Mouse (Mus musculus) embryonic facial prominence, embryonic 14.5 days (tissue): ENCODE results near the gene Ap1m2. TPM values are rescaled to one million over a fixed set of nuclear protein-coding genes. Genes with fewer than 3 reads are reported as not detected.
"Not testable (repeated sequence)": the region's sequence is repeated elsewhere in the genome, so short reads cannot be mapped to it uniquely, and the experiment has no call there.

Experiments used
- ATAC-seq: fragments of 200-750 bp; cut with Nextera tagmentation; 2 replicates; pipeline ENCODE4 v1.8.0; 2017; ENCODE audit warnings: low read depth, moderate number of reproducible peaks, moderate TSS enrichment
- DNase-seq: peaks from one replicate; pipeline ENCODE4 v3.0.0-alpha.2; 2015; ENCODE audit warnings: low spot score
- H3K27ac ChIP-seq: fragments of 300-500 bp; sonication (generic); replicated peaks from 2 replicates; pipeline ENCODE4 v1.5.1; 2014; ENCODE audit warnings: low read depth, mild to moderate bottlenecking, low read length, moderate library complexity
- H3K27me3 ChIP-seq: fragments of 300-500 bp; sonication (generic); replicated peaks from 2 replicates; pipeline ENCODE4 v1.6.1; 2014; ENCODE audit warnings: low read length; ENCODE audit not compliant: control insufficient read depth, insufficient read depth
- H3K36me3 ChIP-seq: fragments of 300-500 bp; sonication (generic); 2 replicates; pipeline ENCODE4 v1.6.1; 2014; ENCODE audit warnings: low read length, mixed read lengths; ENCODE audit not compliant: control insufficient read depth, insufficient read depth
- H3K4me1 ChIP-seq: fragments of 300-500 bp; sonication (generic); 2 replicates; pipeline ENCODE4 v1.6.1; 2014; ENCODE audit warnings: antibody characterized with exemption, low read length; ENCODE audit not compliant: control insufficient read depth, insufficient read depth
- H3K4me2 ChIP-seq: fragments of 300-500 bp; sonication (generic); 2 replicates; pipeline ENCODE4 v1.6.1; 2014; ENCODE audit warnings: low read depth, mild to moderate bottlenecking, low read length, moderate library complexity, mixed read lengths
- H3K4me3 ChIP-seq: fragments of 300-500 bp; sonication (generic); 2 replicates; pipeline ENCODE4 v1.5.1; 2014; ENCODE audit warnings: low read depth, mild to moderate bottlenecking, low read length
- H3K9ac ChIP-seq: fragments of 300-500 bp; sonication (generic); 2 replicates; pipeline ENCODE4 v1.6.1; 2014; ENCODE audit warnings: low read depth, mild to moderate bottlenecking, low read length, moderate library complexity, mixed read lengths
- H3K9me3 ChIP-seq: fragments of 300-500 bp; sonication (generic); 2 replicates; pipeline ENCODE4 v1.6.1; 2016; ENCODE audit warnings: low read length; ENCODE audit not compliant: control insufficient read depth
- WGBS: fragments of 180-500 bp; shearing (Covaris S2); extraction: QIAGEN DNeasy Blood & Tissue Kit; methylation state at CpG from one replicate; pipeline ENCODE4 v1.1.7; 2014; 5-methylcytosine and 5-hydroxymethylcytosine counted together
- polyA plus RNA-seq: library from polyadenylated mRNA; unstranded; fragments of >200 nt; fragmentation: Nextera tagmentation; extraction: Ambion mirVana; gene quantifications from 2 replicates; pipeline ENCODE4 v1.2.1, GENCODE M21; 2014

Ap1m2 gene
- polyA plus RNA-seq, 1 experiment from 2014 or later: 20.8 TPM

DNA sequence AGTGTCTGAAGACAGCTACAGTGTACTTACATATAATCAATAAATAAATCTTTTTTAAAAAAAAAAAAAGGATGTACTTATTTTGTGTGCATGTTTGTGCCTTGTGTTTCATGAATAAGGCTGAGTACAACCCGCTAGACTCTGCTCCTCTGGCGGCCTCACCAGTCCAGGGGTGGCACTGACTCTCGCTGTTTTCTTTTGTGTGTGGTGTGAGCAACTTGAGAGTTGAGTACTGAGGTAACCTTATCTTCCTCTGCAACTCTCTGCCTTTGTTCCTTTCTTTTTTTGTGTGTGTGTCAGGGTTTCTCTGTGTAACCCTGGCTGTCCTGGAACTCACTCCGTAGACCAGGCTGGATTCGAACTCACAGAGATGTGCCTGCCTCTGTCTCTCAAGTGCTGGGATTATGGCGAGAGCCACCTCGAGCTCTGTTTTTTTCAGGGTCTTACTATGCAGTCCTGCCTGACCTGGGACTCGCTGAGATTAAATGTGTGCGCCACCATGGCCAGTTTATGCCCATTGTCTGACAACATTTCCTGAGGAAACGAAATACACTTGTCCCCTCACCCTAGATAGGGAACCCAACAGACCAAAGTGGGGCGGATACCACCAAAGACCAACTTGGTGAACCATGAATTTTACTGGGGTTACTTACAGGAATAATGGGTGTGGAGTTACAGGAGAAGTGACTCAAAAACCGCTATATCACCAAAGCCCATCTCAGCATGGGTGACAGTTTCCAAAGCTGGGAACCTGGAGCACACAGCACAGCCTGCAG lies 19.4 kb upstream of the Ap1m2 start:
- Histone ChIP-seq H3K4me1 (peaks cover 11% of the 10 kb centered on the region), H3K9me3 (no peaks in the 10 kb centered on the region), H3K27ac (peak overlapping the region; percentile 40; the same call in 1 of the 2 replicates), H3K4me3 (no peak overlapping the region), H3K36me3 (no peaks in the 10 kb centered on the region), H3K27me3 (no peaks in the 10 kb centered on the region), H3K9ac (no peak overlapping the region; the same call in 1 of the 2 replicates), H3K4me2 (no peak overlapping the region)
- WGBS: 87% methylated on average over 12 of the region's 12 CpGs
- ATAC-seq (no peak), DNase-seq (no peak)

DNA sequence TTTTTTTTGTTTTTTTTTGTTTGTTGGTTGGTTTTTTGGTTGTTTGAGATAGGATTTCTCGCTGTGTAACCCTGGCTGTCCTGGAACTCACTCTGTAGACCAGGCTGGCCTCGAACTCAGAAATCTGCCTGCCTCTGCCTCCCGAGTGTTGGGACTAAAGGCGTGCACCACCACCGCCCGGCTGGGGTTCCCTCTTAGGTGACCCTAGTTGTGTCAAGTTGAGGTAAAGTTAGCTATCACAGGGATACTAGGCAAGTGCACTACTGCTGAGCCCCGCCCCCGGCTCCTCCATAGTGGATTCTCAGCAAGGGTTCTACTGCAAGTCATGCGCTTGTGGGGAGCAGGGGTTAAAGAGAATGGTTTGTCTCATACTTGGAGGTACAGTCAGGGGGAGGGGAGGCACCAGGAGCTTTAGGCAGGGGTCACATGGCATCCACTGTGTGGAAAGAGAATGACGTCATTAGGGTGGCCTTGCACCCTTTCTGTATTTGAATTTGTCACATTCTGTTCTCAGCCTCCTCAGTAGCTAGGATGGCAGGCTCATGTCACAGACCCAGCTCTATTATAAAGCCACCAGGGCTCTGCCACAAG lies 17.7 kb upstream of the Ap1m2 start:
- 94% methylated on average over 10 of the region's 10 CpGs for WGBS
- H3K36me3 ChIP-seq: no peaks in the 10 kb centered on the region
- H3K4me1 ChIP-seq: peaks cover 11% of the 10 kb centered on the region
- no peaks in the 10 kb centered on the region for H3K9me3 ChIP-seq
- DNase-seq (no peak), ATAC-seq (no peak)
- H3K27me3 ChIP-seq: no peaks in the 10 kb centered on the region
- no peak overlapping the region for H3K4me2 ChIP-seq
- H3K9ac ChIP-seq: no peak overlapping the region
- no peak overlapping the region for H3K27ac ChIP-seq
- H3K4me3 ChIP-seq: no peak overlapping the region

DNA sequence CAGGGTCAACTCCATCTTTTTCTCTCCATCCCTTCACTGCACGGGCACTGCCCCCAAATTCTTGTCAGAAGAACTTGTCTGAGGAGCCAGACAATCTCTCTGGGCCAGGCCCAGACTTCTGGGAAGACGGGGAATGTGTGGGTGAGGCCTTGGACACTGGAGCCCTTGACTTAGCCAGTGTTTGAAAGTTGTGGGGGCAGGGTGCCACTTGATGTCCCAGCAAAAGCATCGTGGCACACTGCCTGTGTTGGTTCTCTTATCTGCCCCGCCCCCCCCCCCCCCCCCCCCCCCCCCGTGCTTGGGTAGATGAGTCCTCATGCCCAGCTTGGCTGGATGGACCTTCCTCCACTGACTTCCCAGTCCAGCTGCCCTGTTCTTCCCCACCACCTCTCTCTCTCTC lies 16.9 kb upstream of the Ap1m2 start:
- Histone ChIP-seq H3K9ac (no peak overlapping the region), H3K4me1 (peaks cover 11% of the 10 kb centered on the region), H3K27ac (no peak overlapping the region), H3K9me3 (no peaks in the 10 kb centered on the region), H3K36me3 (0 out of 2 replicates have a peak, but pooled peaks cover 3% of the 10 kb centered on the region), H3K4me3 (no peak overlapping the region), H3K27me3 (no peaks in the 10 kb centered on the region), H3K4me2 (no peak overlapping the region)
- 72% methylated on average over 3 of the region's 5 CpGs for WGBS
- ATAC-seq (no peak), DNase-seq (no peak)

DNA sequence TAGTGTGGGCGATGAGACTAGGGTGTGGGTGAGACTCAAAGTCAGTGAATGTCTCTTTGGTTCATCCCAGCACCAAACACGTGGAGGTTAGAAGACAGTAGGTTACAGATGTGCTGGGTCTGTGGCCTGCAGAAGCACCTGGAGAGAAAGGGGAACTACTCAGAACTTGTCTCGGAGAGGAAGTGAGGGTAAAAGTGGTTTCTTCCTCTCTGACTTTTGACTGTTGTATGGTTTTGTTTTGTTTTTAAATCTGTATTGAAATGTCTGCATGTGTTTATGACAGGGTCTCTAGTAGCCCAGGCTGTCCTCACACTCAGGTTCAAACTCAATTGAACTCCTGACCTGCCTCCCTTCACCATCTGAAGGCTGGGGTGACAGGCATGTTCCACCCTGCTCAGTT lies 15.9 kb upstream of the Ap1m2 start:
- H3K27ac ChIP-seq: no peak overlapping the region
- no peaks in the 10 kb centered on the region for H3K9me3 ChIP-seq
- H3K9ac ChIP-seq: no peak overlapping the region
- peaks cover 8% of the 10 kb centered on the region for H3K4me1 ChIP-seq
- WGBS: 67% methylated on average over 3 of the region's 3 CpGs
- no peaks in the 10 kb centered on the region for H3K27me3 ChIP-seq
- 0 out of 2 replicates have a peak, but pooled peaks cover 4% of the 10 kb centered on the region for H3K36me3 ChIP-seq
- H3K4me3 ChIP-seq: no peak overlapping the region
- DNase-seq (no peak), ATAC-seq (no peak)
- no peak overlapping the region for H3K4me2 ChIP-seq

GRCm38 (mm10) chr9:21327569-21327968 lies 15.4 kb upstream of the Ap1m2 start:
- Histone ChIP-seq H3K4me2 (no peak overlapping the region), H3K9ac (no peak overlapping the region), H3K4me1 (peaks cover 4% of the 10 kb centered on the region), H3K27ac (no peak overlapping the region), H3K36me3 (0 out of 2 replicates have a peak, but pooled peaks cover 4% of the 10 kb centered on the region), H3K27me3 (no peaks in the 10 kb centered on the region), H3K9me3 (no peaks in the 10 kb centered on the region), H3K4me3 (no peak overlapping the region)
- DNase-seq (no peak), ATAC-seq (no peak)
- 67% methylated on average over 3 of the region's 3 CpGs for WGBS

DNA sequence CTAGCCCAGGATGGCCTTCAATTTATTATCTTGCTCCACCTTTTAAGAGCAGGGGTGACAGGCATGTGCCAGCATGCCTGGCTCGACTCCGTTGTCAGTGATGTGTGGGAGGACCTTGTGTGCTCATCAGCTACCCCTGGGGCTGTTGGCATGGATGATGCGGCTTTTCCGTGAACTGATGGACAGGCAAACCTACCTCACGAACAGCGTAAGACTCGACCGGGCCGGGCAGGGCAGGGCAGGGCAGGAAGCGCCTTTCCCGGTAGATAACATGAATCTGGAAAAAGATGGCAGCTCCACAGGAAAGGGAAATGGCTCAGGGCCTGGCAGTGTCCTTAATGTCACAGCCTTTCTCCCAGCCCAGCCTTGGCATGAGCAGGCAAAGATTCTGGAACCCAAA lies 12.1 kb upstream of the Ap1m2 start:
- Histone ChIP-seq H3K4me3 (no peak overlapping the region), H3K27ac (no peak overlapping the region), H3K4me2 (no peak overlapping the region), H3K4me1 (0 out of 2 replicates have a peak, but pooled peaks cover 11% of the 10 kb centered on the region), H3K27me3 (no peaks in the 10 kb centered on the region), H3K9ac (no peak overlapping the region), H3K36me3 (0 out of 2 replicates have a peak, but pooled peaks cover 4% of the 10 kb centered on the region), H3K9me3 (no peaks in the 10 kb centered on the region)
- WGBS: 95% methylated on average over 11 of the region's 11 CpGs
- no peak for DNase-seq
- no peak for ATAC-seq

- Histone ChIP-seq H3K4me2 (peak overlapping the region; percentile 93; the same call in 1 of the 2 replicates), H3K4me1 (0 out of 2 replicates have a peak, but pooled peaks cover 11% of the 10 kb centered on the region)
- not testable (repeated sequence) for ATAC-seq, H3K27me3 ChIP-seq, H3K36me3 ChIP-seq, H3K27ac ChIP-seq, DNase-seq, H3K4me3 ChIP-seq, H3K9ac ChIP-seq, H3K9me3 ChIP-seq
- 92% methylated on average over 8 of the region's 8 CpGs for WGBS
Observed at GRCm38 (mm10) chr9:21322917-21323297, 10.8 kb upstream of the Ap1m2 start.

DNA sequence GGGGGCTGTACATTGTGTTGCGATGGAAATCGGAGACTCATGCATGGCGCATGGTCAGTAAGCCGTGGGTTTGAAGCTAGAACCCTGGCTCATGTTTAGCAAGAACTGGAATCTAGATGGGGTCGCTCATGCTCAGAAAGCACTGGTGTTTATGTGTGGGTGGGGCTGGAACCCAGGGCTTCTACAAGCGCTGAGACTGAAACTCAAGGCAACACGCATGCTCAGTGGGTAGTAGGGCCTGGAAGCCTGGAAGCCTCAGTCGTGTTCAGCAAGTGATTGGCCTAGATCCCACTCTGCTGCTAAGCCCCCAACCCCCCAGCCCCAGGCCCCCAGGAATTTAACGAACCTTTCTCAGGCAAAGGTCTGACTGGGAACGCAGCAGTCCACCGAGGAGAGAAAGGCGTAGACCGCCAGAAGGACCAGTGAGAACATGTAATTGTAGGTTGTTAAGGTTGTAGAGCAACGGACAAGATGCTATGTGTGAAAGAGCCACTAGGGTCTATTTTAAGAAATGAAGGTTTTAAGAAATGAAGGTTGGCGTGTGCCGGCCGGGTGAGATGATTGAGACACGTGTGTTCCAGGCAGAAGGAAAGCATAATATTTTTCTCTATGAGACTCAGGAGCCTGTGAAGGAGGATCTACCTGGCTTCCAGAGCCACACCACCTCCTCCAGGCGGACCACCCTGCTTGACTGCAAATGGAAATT lies 10.2 kb upstream of the Ap1m2 start:
- Histone ChIP-seq H3K36me3 (0 out of 2 replicates have a peak, but pooled peaks cover 4% of the 10 kb centered on the region), H3K4me1 (0 out of 2 replicates have a peak, but pooled peaks cover 11% of the 10 kb centered on the region), H3K4me2 (peak overlapping the region; percentile 93), H3K27ac (no peak overlapping the region), H3K9ac (peak overlapping the region; percentile 82; the same call in 1 of the 2 replicates), H3K9me3 (no peaks in the 10 kb centered on the region), H3K4me3 (peak overlapping the region; percentile 74), H3K27me3 (no peaks in the 10 kb centered on the region)
- no peak for DNase-seq
- 78% methylated on average over 19 of the region's 19 CpGs for WGBS
- no peak for ATAC-seq
